Mouse (Mus musculus) adrenal gland, postnatal 14 days (tissue): ENCODE results near the gene H2-T22. TPM values are rescaled to one million over a fixed set of nuclear protein-coding genes. Genes with fewer than 3 reads are reported as not detected.
A peak's percentile ranks its signal among the peaks of the same experiment; 100 is the strongest.
"Not testable (repeated sequence)": the region's sequence is repeated elsewhere in the genome, so short reads cannot be mapped to it uniquely, and the experiment has no call there.

Experiments used
- DNase-seq: peaks from one replicate; pipeline ENCODE4 v3.0.0; 2021; ENCODE audit warnings: mixed read lengths
- total RNA-seq: library from RNA; stranded (reverse); gene quantifications from 2 replicates; pipeline ENCODE4 v1.2.3, GENCODE M21; 2021

The H2-T22 gene
- total RNA-seq, 1 experiment from 2014 or later = 23.3 TPM

DNA sequence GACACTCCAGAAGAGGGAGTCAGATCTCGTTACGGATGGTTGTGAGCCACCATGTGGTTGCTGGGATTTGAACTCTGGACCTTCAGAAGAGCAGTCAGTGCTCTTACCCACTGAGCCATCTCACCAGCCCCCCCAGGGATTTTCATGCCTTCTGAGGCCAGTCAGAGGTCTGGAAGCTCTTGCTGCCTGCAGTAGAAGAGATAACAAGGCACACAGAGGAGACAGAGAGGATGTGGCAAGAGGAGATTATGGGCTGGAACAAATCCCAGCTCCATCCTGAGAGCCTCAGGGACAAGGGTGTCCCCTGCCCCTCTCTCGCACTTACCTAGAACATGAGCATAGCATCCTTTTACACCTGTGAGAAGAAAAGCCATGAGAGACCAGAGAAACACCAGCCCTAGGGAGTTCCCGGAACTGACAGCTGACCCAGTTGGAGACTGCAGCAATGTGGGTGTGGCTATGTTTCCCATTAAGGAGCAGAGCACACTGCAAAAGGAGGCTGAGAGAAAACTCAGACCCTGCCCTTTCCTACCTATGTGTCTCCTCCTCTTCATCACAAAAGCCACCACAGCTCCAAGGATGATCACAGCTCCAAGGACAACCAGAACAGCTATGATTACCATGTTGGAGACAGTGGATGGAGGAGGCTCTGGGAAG lies 12.4 kb downstream of the H2-T22 start:
- not testable (repeated sequence) for DNase-seq

DNA sequence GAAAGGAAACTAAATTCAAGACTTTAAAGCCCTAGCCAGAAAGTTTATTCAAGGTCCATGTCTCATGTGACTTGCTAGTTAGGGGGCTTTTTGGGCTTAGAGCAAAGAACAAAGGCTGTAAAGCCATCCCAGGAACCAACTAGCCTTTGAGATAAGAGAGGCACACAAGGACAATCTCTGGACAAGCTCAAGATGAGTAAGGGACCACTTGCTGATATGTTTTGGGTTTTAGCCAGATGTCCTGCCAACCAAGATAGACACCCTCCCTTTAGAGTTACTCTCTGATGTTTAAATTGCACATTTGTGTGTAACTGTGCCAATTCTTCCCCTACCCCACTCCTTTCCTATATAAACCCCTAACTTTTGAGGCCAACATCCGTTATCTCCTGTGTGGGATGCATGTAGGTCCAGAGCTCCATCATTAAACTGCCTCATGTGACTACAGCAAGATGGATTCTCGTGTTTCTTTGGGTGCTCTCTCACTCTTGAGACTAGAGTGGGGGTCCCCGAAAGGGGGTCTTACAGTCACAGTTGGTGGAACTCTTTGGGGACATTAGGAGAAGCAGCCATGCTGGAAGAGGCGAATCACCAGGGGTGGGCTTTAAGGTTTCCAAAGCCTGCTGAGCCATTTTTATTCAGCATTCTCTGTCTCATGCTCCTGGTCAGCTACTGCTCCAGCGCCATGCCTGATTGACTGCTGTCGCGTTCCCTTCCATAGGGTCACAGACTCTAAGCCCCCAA lies 13.5 kb downstream of the H2-T22 start:
- no peak for DNase-seq

DNA sequence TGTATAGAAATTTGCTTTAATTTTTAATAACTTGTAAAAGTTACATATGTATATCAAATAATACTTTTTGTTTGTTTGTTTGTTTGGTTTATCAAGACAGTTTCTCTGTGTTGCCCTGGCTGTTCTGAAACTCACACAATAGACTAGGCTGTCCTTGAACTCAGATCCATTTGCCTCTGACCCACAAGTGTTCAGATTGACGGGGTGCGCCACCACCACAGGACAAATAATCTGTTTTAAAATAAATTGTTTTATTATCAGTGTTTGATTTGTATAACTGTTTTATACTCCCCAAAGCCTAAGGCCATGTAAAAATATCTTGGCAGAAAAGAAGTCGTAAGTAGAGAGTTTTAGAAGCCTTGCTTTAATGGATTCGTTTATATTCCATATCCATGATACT lies 14.9 kb downstream of the H2-T22 start:
- DNase-seq = no peak

DNA sequence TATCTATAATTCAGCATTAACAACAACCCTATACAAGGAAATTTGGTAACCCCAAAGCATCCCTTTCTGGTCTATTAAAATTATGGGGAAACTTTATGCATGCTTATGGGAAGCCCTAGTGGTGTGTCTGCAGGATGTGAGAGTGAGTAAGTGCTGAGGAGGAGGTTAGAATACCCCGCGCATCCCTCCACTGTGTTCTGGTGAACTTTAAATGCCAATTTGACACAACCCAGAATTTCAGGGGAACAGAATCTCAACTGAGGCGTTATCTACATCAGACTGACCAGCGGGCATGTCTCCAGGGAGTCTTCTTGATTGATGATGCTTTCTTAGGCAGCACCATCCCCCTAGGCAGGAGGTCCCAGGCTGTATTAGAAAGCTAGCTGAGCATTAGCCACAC lies 16.6 kb downstream of the H2-T22 start:
- DNase-seq = no peak

DNA sequence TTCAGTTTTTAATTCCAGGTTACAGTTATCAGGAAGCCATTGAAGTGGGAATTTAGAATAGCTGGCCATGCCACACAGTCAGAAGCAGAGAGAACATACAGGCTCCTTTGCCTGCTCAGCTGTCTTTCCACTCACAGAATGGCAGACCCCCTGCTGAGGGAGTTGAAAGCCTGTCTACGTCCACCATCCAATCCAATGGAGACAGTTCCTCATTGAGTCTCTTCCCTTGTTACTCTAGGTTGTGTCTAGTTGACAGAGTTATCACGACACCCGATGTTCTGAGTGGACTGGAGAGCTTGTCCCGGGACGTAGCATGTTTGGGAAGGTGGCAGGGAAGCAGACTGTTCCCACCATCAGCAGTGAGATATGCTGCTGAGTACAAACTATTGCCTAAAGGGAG lies 17.4 kb downstream of the H2-T22 start:
- DNase-seq = no peak

DNA sequence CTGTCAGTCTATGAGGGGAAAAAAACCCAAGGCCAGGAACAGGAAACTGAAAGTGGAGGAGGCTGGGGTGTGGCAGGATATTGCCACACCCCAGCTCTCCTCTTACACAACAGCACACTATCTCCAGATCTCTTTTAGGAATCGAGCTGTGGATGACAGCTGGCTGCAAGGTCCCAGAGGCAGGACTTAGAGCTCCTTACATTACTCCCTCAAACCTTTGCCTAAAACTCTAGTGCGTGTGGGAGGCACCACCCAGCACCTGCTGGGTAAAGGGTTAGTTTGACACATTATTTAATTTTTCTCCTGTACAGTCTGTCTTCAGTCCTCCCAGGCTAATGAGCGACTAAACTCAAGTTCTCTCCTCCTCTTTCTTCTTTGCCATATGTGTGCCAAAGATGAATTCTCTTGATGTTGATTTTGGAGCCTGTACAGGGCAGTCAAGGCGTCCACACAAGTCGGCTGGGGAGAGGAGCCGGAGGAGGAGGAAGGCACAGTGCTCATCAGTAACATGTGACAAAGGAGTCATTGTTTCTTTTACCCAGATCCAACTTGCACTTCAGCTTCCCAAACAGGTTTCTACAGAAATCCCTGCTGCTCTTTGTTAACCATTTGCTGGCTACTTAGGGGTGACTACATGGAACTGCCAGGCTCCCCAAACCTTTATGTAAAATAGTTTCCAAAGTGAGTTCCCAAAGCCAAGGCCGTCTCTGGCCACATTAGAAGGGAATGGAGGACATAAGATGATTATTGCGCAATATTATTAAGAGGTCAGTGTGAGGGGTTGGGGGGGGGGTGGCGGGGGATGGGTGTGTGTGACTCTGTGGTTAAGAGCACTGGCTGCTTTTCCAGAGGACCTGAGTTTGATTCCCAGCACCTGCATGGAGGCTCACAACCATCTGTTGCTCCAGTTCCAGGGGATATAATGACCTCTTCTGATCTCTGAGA lies 18.6 kb downstream of the H2-T22 start:
- peak; percentile 58 for DNase-seq

DNA sequence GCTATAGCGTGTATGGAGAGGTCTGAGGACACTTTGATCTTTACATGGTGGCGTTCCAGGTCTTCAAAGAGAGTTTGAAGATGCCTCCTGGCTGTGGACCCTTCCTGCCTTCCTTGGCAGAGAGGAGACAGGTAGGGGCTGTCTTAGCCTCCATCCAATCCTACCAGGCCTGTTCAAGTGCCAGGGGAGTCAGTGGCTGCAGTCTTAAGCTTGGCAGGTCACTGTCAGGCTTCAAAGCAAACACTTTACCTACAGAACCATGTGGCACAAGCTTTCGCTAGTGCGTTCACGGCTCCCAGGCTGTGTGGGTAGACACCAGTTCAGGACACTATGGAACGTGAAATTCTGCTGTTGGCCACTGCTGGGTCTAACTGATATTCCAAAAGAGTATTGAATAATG lies 19.6 kb downstream of the H2-T22 start:
- no peak for DNase-seq

DNA sequence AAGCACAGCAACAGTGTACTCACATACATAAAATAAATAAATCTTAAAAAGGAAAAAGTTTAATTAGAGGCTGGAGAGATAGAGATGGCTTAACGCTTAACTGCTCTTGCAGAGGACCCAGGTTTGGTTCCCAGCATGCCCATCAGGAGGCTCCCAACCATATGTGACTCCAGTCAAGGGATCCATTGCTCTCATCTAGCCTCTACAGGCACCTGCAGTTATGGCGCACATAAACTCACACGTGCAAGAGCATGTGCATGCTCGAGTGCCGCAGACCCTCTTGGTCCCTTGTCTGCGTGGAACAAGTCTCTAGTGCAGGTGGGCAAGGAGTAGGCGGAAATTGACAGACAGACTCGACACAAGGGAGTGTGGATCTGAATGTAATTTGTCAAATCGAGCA lies 20.4 kb downstream of the H2-T22 start:
- no peak for DNase-seq

DNA sequence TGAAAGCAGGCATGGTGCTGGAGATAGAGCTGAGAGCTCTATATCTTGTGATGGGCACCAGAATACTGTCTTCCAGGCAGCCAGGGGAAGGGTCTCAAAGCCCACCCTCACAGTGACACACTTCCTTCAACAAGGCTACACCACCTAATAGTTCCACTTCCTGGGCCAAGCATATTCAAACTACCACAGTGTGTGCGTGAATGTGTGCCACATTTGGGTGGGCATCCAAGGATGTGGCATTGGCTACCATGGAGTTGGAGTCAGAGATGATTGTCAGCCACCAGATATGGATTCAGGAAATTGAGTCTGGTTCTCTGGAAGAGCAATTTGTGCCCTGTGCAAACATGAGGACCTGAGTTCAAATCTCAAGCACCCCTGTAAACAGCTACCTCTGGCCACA lies 21.2 kb downstream of the H2-T22 start:
- DNase-seq = no peak

DNA sequence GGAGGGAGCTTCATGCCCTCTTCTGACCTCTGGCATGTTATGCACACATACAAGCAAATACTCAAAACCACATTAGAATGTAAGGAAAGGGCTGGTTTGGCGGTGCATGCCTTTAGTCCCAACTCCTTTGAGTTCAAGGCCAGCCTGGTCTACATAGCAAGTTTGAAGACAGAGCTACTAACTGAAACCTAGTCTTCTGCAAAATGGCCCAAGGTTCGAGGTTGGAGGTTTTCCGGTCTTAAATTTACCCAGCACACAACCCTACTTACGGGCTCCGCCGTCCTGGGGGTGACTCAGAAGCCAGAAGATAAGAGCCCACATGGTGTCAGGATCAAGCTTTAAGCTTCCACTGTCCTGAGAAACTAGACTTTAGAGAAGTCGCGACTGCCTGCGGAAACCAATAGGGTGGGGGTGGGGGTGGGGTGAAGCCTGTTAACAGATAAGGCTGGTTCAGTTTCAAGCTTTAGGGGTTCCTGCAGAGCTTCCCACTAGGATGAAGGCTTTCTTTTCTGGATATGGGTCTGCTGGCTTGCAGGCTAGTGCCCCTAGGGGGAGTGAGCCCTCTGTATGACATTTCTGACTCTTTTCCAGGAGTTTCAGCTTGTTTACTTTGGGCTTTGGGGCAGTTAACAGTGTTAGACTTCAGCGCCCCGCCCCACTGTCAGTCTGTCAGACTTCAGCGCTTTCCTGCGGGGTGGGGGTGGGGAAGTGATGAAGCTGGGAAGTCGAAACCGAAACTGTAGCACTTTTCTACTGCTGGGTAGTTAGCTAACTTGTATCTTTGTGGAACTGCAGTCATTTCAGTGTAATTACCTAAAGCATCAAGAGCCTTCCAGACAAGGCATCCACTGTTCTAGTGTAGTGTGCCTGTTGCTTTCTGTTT lies 22.1 kb downstream of the H2-T22 start, which contains the start of gene H2-T24:
TSS of gene H2-T24 (minus strand) at position 370 of the 883 bp plus-strand sequence.
- peak; percentile 81 for DNase-seq

DNA sequence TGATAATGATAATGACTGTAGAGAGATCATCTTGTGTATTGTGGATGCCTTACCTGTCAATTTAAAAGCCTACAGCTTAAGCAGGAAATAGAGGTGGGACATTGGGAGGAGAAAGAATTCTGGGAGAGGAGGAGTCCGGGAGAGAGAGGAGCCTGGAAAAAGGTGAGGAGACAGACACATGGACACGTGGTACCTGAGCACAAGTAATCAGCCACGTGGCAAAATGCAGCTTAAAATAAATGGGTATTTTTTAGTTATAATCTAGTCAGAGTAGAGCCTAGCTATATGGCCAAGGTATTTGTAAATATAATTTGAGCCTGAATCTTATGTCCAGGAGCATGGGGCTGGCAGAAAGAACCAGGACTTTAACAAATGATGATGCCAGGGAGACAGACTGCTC lies 23.0 kb downstream of the H2-T22 start:
- DNase-seq = no peak

DNA sequence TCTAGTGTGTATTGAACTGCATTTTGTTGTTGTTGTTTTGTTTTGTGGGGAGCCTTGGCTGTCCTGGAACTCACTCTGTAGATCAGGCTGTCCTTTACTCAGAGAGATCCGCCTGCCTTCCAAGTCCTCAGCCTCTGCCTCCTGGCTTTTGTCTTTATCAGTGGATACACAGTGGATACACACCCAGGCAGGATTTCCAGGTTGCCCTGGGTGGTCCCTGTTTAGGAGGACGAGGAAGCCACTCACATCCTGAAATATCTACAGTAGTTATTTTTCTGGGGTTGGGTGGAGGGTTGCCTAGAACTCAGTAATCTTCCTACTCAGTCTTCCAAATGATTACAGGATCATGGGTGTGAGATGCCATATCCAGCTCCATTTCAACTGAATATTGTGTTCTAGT lies 23.6 kb downstream of the H2-T22 start:
- DNase-seq = no peak

DNA sequence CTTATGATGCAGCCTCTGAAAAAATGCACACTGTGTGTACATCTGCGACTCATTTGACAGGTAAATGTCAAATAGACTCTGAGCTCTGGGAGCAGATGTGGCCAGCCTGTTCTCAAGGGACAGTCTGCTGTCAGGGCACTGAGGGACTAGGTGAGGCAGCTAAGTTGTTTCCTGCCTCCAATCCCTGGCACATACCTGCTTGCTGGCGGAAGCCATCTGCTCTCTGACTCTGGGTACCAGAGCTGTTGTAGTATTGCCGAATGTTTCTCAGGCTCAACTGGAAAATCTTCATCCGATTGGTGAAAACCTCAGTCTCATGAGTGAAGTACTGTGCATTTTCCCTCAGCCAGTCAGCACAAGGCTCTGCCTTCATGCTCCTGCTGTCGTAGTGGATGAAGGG lies 25.5 kb downstream of the H2-T22 start:
- DNase-seq = no peak

DNA sequence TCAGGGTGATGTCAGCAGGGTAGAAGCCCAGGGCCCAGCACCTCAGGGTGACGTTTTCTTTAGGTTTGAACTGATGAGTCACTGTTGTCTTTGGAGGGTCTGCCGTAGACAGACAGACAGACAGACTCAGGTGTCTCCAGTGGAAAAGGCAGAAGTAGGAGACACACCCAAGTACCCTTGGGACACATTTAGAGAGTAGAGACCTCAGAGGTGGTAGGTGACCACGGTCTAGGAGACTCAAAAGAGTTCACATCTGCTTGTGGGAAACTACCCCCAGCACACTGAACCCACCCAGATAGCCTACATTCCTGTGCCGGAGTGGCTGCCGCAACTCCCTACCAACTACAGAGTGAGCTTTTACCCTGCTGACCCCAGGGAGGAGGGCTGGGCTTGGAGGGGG lies 27.6 kb downstream of the H2-T22 start:
- no peak for DNase-seq

DNA sequence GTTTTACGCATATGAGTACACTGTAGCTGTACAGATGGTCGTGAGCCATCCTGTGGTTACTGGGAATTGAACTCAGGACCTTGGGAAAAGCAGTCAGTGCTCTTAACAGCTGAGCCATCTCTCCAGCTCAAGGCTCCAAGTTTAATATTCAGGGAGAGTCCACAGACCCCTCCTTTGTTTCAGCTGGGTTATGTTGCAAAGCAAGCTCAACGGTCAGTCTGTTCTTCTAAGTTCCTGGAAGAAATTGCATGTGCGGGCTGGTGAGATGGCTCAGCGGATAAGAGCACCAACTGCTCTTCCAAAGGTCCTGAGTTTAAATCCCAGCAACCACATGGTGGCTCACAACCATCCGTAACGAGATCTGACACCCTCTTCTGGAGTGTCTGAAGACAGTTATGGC lies 38.1 kb downstream of the H2-T22 start:
- DNase-seq = not testable (repeated sequence)

DNA sequence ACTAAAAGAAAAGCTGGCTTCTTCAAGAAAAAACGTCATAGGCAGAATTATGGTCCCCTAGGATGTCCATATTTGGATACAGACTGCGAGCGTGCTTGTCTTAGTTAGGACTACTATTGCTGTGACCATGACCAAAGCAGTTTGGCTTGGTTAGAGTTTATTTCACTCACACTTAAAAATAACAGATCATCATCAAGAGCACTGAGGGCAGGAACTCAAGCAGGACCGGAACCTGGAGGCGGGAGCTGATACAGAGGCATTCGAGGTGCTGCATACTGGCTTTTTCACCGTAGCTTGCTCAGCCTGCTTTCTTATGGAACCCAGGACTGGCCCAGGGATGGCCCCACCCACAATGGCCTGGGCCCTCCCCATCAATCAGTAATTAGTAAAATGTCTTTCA lies 39.2 kb downstream of the H2-T22 start:
- no peak for DNase-seq

DNA sequence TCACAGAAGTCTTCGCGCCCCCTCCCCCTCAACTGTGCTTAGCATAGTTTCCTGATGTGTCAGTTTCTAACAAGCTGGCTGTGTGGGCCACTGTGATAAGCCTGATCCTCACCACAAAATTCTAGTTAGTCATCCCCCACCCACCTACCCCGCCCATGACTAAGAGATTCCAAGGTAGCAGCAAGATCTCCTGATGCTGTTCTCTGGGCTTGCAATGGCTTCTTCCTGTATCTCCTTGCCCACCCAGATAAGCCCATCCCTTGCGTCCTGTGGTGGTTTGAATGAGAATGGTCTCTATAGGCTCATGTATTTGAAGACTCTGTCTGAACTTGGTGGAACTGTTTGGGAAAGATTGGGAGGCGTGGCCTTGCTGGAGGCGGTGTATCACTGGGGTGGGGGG lies 40.6 kb downstream of the H2-T22 start:
- DNase-seq = no peak

DNA sequence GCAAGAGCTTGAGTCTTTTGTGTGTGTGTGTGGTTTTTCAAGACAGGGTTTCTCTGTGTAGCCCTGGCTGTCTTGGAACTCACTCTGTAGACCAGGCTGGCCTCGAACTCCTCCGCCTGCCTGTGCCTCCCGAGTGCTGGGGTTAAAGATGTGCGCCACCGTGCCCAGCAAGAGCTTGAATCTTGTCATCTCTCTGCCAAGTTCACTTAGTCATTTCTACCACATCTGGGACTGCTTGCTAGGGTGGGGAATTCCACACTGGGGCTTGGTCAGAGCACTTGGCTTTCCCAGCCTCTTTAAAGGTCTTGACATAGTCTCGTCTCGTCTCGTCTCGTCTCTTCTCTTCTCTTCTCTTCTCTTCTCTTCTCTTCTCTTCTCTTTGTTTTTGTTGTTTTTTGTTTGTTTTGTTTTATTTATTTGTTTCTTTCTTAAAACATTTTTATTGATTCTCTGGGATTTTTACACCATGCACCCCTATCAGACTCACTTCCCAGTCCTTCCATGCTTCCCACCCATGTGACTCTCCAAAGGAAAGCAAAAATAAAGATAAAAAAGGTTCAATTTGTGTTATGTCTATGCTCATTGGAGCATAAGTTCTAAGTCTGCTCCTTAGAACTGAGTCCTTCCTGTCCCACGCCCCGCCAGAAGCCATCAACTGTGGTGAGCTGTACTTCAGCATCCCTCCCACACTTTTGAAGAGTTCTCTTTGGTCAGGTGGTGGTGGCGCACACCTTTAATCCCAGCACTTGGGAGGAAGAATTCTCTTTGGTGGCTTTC lies 41.2 kb downstream of the H2-T22 start:
- DNase-seq = no peak

DNA sequence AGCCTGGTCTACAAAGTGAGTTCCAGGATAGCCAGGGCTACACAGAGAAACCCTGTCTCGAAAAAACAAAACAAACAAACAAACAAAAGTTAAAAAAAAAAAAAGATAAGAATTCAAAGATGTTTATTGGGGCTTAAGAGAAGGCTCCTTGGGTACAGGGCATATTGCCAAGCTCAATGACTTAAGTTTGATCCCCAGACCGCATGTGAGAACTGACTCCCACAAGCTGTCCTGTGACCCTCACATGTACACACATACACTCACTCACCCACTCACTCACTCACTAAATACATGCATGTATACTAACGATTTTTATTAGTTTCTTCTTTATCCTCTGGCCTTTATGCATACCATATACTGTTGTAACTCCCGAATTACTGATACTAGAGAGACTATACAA lies 42.2 kb downstream of the H2-T22 start:
- no peak for DNase-seq

DNA sequence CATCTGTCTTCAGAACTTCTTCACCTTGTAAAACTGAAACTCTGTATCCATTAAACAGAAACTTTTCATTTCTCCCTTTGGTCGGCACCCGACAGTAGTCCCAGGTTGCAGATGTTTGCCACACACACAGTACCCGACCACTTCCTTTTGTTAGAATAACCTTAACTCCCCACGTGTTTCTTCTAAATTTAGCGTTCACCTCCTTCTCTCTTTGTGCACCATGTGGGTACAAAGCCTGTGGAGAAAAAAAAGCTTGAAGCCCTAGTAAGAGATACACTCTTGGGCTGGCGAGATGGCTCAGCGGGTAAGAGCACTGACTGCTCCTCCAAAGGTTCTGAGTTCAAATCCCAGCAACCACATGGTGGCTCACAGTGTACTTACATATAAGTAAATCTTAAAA lies 43.2 kb downstream of the H2-T22 start:
- DNase-seq = no peak
